Mouse (Mus musculus) thymus, adult 2 months (tissue): ENCODE results near the gene Ahnak.

Experiments used
- CTCF ChIP-seq: fragments of 200-500 bp; IDR thresholded peaks from 2 replicates; pipeline ENCODE4 v1.5.1; 2012; ENCODE audit warnings: mild to moderate bottlenecking, control low read depth, low read length, moderate library complexity, borderline replicate concordance; ENCODE audit not compliant: control insufficient read depth, poor library complexity, insufficient read depth; ENCODE audit errors: extremely low read depth
- POLR2A ChIP-seq: fragments of 200-500 bp; IDR thresholded peaks from 2 replicates; pipeline ENCODE4 v1.6.1; 2012; ENCODE audit warnings: mild to moderate bottlenecking, low read length, control low read depth, moderate library complexity; ENCODE audit not compliant: control insufficient read depth, poor library complexity, insufficient read depth; ENCODE audit errors: extremely low read depth

- TF ChIP-seq CTCF (no peak), POLR2A (no peak)
Observed at GRCm38 (mm10) chr19:8984255-8984868, 4.7 kb upstream of the Ahnak start.
